Mouse (Mus musculus) intestine, embryonic 16.5 days (tissue): ENCODE results near the gene Hyal3. TPM values are rescaled to one million over a fixed set of nuclear protein-coding genes. Genes with fewer than 3 reads are reported as not detected.
"Not testable (repeated sequence)": the region's sequence is repeated elsewhere in the genome, so short reads cannot be mapped to it uniquely, and the experiment has no call there.

ENCODE experiments used
- ATAC-seq: fragments of 200-750 bp; cut with Nextera tagmentation; 2 replicates; pipeline ENCODE4 v1.8.0; 2017; ENCODE audit warnings: moderate TSS enrichment, moderate library complexity
- H3K27ac ChIP-seq: fragments of 300-500 bp; sonication (generic); 2 replicates; pipeline ENCODE4 v1.5.1; 2014; ENCODE audit warnings: mild to moderate bottlenecking, low read length
- H3K27me3 ChIP-seq: fragments of 300-500 bp; sonication (generic); replicated peaks from 2 replicates; pipeline ENCODE4 v1.6.1; 2014; ENCODE audit warnings: low read length, control low read depth, mixed read lengths; ENCODE audit not compliant: control insufficient read depth, insufficient read depth
- H3K36me3 ChIP-seq: fragments of 300-500 bp; sonication (generic); 2 replicates; pipeline ENCODE4 v1.6.1; 2014; ENCODE audit warnings: low read length, control low read depth; ENCODE audit not compliant: control insufficient read depth, insufficient read depth
- H3K4me1 ChIP-seq: fragments of 300-500 bp; sonication (generic); 2 replicates; pipeline ENCODE4 v1.6.1; 2014; ENCODE audit warnings: low read length, control low read depth, mixed read lengths; ENCODE audit not compliant: control insufficient read depth, insufficient read depth
- H3K4me2 ChIP-seq: fragments of 300-500 bp; sonication (generic); 2 replicates; pipeline ENCODE4 v1.6.1; 2014; ENCODE audit warnings: low read depth, low read length, control low read depth
- H3K4me3 ChIP-seq: fragments of 300-500 bp; sonication (generic); 2 replicates; pipeline ENCODE4 v1.5.1; 2014; ENCODE audit warnings: mild to moderate bottlenecking, low read length
- H3K9ac ChIP-seq: fragments of 300-500 bp; sonication (generic); 2 replicates; pipeline ENCODE4 v1.6.1; 2014; ENCODE audit warnings: low read depth, low read length
- H3K9me3 ChIP-seq: fragments of 300-500 bp; sonication (generic); 2 replicates; pipeline ENCODE4 v1.6.1; 2016; ENCODE audit warnings: low read length, control low read depth; ENCODE audit not compliant: control insufficient read depth
- WGBS: fragments of 180-500 bp; shearing (Covaris S2); extraction: QIAGEN DNeasy Blood & Tissue Kit; methylation state at CpG from one replicate; pipeline ENCODE4 v1.1.7; 2014; 5-methylcytosine and 5-hydroxymethylcytosine counted together
- polyA plus RNA-seq: library from polyadenylated mRNA; unstranded; fragments of >200 nt; fragmentation: Nextera tagmentation; extraction: Ambion mirVana; gene quantifications from 2 replicates; pipeline ENCODE4 v1.2.1, GENCODE M21; 2015

The Hyal3 gene
- polyA plus RNA-seq, 1 experiment from 2014 or later = 0.68 TPM

- no peaks in the 10 kb centered on the region for H3K9me3 ChIP-seq
- peak overlapping the region; percentile 84 for H3K4me3 ChIP-seq
- under 1% methylated on average over 53 of the region's 53 CpGs for WGBS
- peak overlapping the region; percentile 94 for H3K9ac ChIP-seq
- H3K27me3 ChIP-seq = no peaks in the 10 kb centered on the region
- H3K36me3 ChIP-seq = peaks cover 16% of the 10 kb centered on the region
- H3K4me1 ChIP-seq = peaks cover 47% of the 10 kb centered on the region
- H3K4me2 ChIP-seq = peak overlapping the region; percentile 96
- peak overlapping the region; percentile 98 for H3K27ac ChIP-seq
- ATAC-seq = peak; percentile 92
Measured at GRCm38 (mm10) chr9:107554319-107554825, 26.2 kb upstream of the Hyal3 start.

GRCm38 (mm10) chr9:107555031-107555457 lies 25.6 kb upstream of the Hyal3 start:
- Histone ChIP-seq H3K4me2 (peak overlapping the region; percentile 96), H3K4me3 (peak overlapping the region; percentile 84), H3K36me3 (peaks cover 16% of the 10 kb centered on the region), H3K27me3 (no peaks in the 10 kb centered on the region), H3K9ac (peak overlapping the region; percentile 94), H3K4me1 (peaks cover 47% of the 10 kb centered on the region), H3K9me3 (no peaks in the 10 kb centered on the region), H3K27ac (peak overlapping the region; percentile 98)
- ATAC-seq = peak; percentile 11
- WGBS = 0% methylated on average over 23 of the region's 23 CpGs

GRCm38 (mm10) chr9:107555701-107556100 lies 24.9 kb upstream of the Hyal3 start:
- Histone ChIP-seq H3K9me3 (no peaks in the 10 kb centered on the region), H3K36me3 (peaks cover 16% of the 10 kb centered on the region), H3K27me3 (no peaks in the 10 kb centered on the region), H3K4me2 (peak overlapping the region; percentile 96), H3K27ac (peak overlapping the region; percentile 98), H3K9ac (peak overlapping the region; percentile 94), H3K4me1 (peaks cover 43% of the 10 kb centered on the region), H3K4me3 (peak overlapping the region; percentile 84)
- 33% methylated on average over 2 of the region's 2 CpGs for WGBS
- ATAC-seq = no peak

- Histone ChIP-seq H3K4me3 (peak overlapping the region; percentile 84), H3K4me2 (peak overlapping the region; percentile 96), H3K27me3 (no peaks in the 10 kb centered on the region), H3K27ac (peak overlapping the region; percentile 98), H3K4me1 (peaks cover 36% of the 10 kb centered on the region), H3K9me3 (no peaks in the 10 kb centered on the region), H3K9ac (peak overlapping the region; percentile 94), H3K36me3 (peaks cover 18% of the 10 kb centered on the region)
- no peak for ATAC-seq
- WGBS = 65% methylated on average over 3 of the region's 3 CpGs
Measured at GRCm38 (mm10) chr9:107556346-107556745, 24.3 kb upstream of the Hyal3 start.

- peak; percentile 95 for ATAC-seq
- H3K9ac ChIP-seq = peak within 1 kb of the TSS; percentile 87
- H3K27ac ChIP-seq = peak within 1 kb of the TSS; percentile 59
Measured at GRCm38 (mm10) chr9:107563029-107563581, 17.5 kb upstream of the Hyal3 start, which contains the start of gene Tusc2. TSS of gene Tusc2 (plus strand) at chr9:107563255.

GRCm38 (mm10) chr9:107565556-107565955 lies 15.1 kb upstream of the Hyal3 start:
- 54% methylated on average over 5 of the region's 5 CpGs for WGBS
- not testable (repeated sequence) for H3K4me3 ChIP-seq, ATAC-seq, H3K4me2 ChIP-seq, H3K9me3 ChIP-seq, H3K27me3 ChIP-seq
- H3K4me1 ChIP-seq = peaks cover 38% of the 10 kb centered on the region
- H3K27ac ChIP-seq = peak overlapping the region; percentile 13; the same call in 1 of the 2 replicates
- H3K36me3 ChIP-seq = peaks cover 12% of the 10 kb centered on the region; the same call in 1 of the 2 replicates
- H3K9ac ChIP-seq = peak overlapping the region; percentile 27; the same call in 1 of the 2 replicates

More at GRCm38 (mm10) chr9:107563029-107563581, 17.5 kb upstream of the Hyal3 start, which contains the start of gene Tusc2:
- Histone ChIP-seq H3K36me3 (peaks cover 18% of the 10 kb centered on the region), H3K4me1 (peaks cover 30% of the 10 kb centered on the region), H3K4me3 (peak within 1 kb of the TSS; percentile 93), H3K9me3 (no peaks in the 10 kb centered on the region), H3K4me2 (peak within 1 kb of the TSS; percentile 74), H3K27me3 (no peaks in the 10 kb centered on the region)
- 0% methylated on average over 46 of the region's 46 CpGs for WGBS

GRCm38 (mm10) chr9:107566041-107566709 lies 14.4 kb upstream of the Hyal3 start:
- Histone ChIP-seq H3K27ac (peak overlapping the region; percentile 72), H3K4me3 (peak overlapping the region; percentile 13; the same call in 1 of the 2 replicates), H3K36me3 (peaks cover 11% of the 10 kb centered on the region; the same call in 1 of the 2 replicates), H3K9ac (0 out of 2 replicates have a peak overlapping the region, but pooled peaks have one; percentile 34), H3K9me3 (no peaks in the 10 kb centered on the region), H3K27me3 (no peaks in the 10 kb centered on the region), H3K4me2 (peak overlapping the region; percentile 32), H3K4me1 (peaks cover 44% of the 10 kb centered on the region)
- ATAC-seq = no peak
- WGBS = 50% methylated on average over 15 of the region's 15 CpGs

- WGBS = 44% methylated on average over 3 of the region's 3 CpGs
- Histone ChIP-seq H3K4me2 (peak overlapping the region; percentile 32; the same call in 1 of the 2 replicates), H3K9ac (peak overlapping the region; percentile 34; the same call in 1 of the 2 replicates), H3K4me1 (peaks cover 51% of the 10 kb centered on the region), H3K27me3 (no peaks in the 10 kb centered on the region), H3K27ac (peak overlapping the region; percentile 72), H3K4me3 (peak overlapping the region; percentile 13; the same call in 1 of the 2 replicates), H3K36me3 (peaks cover 7% of the 10 kb centered on the region; the same call in 1 of the 2 replicates), H3K9me3 (no peaks in the 10 kb centered on the region)
- no peak for ATAC-seq
Measured at GRCm38 (mm10) chr9:107566855-107567254, 13.8 kb upstream of the Hyal3 start.

- H3K36me3 ChIP-seq = peaks cover 6% of the 10 kb centered on the region; the same call in 1 of the 2 replicates
- no peaks in the 10 kb centered on the region for H3K9me3 ChIP-seq
- H3K27me3 ChIP-seq = no peaks in the 10 kb centered on the region
- 6% methylated on average over 18 of the region's 18 CpGs for WGBS
- H3K4me2 ChIP-seq = peak within 1 kb of the TSS; percentile 74
- ATAC-seq = no peak
- peak within 1 kb of the TSS; percentile 78 for H3K4me3 ChIP-seq
- peak within 1 kb of the TSS; percentile 85 for H3K9ac ChIP-seq
- H3K4me1 ChIP-seq = peaks cover 56% of the 10 kb centered on the region
- peak within 1 kb of the TSS; percentile 72 for H3K27ac ChIP-seq
Measured at GRCm38 (mm10) chr9:107567702-107568319, 12.8 kb upstream of the Hyal3 start, which contains the start of gene Hyal2. TSS of gene Hyal2 (plus strand) at chr9:107567945.
